Mouse (Mus musculus): ENCODE measurements around the gene Rnf26. TPM values are rescaled to one million over a fixed set of nuclear protein-coding genes. Genes with fewer than 3 reads are reported as not detected.

The Rnf26 gene
- polyA plus RNA-seq (2014; fragmentation: Illumina TruSeq; extraction: RNeasy Lipid Tissue Mini Kit (QIAGEN cat#74804); ENCODE audit: low read depth, low replicate concordance), result 1.6 TPM

DNA sequence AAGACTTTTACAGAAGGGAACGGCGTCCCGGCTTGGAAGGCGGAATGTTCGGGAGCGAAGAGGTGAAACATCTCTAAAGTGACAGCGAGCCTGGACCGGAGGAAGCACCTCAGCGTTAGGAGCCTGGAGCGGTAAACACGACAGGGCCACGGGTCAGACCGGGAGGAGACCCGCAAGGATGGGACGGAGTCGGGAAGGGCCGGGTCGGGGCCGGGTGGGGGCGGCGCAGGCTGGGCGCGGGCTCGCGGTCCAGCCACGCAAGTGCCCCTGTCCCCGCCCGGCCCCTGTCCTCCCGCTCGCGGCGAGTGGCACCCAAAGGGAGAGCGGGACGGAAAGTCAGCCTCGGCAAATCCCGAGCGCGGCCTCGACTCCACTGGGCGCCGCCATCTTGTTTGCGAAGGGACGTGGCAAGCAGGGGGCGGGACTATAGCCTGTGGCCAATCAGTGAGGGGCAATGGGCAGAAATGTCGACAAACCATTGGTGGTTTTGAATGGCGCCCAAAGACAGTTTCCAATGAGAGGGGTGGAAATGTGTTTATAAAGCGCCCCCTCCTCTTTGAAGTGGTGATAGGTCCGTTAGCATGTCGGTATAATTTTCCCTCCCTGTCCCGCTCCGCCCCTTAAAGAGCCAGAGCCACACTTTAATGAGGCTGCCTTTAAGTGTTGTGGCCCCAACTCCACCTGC is at the start of gene Rnf26, which contains the start of gene Gm49380:
TSS of gene Rnf26 (minus strand) at position 413 of the 685 bp plus-strand sequence.
TSS of gene Gm49380 (minus strand) at position 396 of the 685 bp plus-strand sequence.

DNA sequence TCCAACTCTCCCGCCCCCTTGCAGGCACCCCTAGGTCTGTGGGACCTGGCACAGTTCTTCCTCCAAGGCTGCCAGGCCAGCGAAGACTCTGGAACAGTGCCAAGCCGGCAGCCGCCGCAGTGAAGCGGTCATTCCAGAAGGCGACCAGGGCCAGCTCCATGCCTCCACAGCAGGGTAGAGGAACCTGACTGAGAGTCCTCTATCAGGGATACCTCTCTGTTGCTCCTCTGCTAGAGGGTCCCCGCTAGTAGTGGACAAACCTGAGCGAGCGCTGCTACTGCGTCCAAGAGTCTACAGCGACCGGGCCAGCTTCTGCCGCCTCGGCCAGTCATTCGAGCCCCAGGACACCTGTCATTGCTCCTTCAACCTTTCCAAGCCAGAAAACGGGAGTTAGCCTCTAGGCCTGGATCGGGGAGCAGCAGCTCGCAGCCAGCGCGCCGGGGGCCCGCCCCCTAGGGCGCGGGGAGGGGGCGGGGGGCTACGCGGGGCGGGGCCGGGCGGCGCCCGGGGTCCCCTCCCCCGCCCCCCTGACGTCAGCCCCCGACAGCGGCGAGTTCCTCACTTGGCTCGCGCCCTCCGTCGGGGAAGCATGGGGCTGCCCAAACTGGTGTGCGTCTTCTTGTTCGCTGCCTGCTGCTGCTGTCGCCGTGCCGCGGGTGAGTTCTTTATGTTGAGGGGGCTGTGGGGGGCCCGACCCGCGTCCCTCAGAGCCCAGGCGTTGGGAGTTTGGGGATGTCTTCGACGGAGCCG is 21.0 kb upstream of the Rnf26 start, which contains the start of gene Mcam:
TSS of gene Mcam (plus strand) at position 369 of the 750 bp plus-strand sequence.

DNA sequence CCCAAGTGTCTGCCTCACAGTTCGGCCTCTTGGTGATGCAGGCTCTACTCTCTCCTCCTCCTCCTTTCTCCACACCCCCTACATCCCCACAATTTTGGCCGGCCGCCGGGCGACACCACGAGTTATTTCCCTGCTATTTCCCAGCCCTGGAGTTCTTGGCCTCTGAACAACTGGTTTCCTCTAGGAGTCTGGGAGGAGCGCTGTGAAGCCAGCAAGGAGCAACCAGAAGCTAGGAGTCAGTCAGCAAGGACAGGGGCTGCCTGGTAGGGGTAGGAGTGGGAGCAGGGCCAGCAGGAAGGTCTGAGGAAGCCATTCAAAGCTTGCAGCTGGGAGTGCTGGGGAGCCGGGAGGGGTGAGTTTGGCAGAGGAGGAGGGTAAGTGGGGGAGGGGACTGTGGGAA is 6.2 kb downstream of the Rnf26 start, which contains the start of gene C1qtnf5:
TSS of gene C1qtnf5 (plus strand) at position 136 of the 400 bp plus-strand sequence.

DNA sequence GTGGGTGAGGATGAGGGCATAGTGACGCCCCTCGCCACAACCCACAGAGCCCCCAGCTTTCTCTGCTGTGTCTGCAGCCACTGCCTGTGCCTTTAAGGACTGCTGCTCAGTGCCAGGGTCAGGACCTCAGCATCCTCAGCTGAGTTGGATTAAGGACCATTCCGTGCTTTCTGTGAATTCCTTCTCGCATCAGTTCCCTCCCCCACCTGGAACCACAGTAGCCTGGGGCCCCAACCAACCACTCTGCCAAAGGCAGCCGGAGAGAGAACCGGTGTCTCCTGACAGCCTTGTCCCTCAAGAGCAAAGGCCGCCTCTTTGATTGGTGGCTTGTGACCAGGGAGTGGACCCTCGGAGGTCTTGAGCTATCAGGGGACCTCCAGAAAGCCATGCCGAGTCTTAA is 11.8 kb downstream of the Rnf26 start, which contains the start of gene Mfrp:
TSS of gene Mfrp (plus strand) at position 240 of the 400 bp plus-strand sequence.

DNA sequence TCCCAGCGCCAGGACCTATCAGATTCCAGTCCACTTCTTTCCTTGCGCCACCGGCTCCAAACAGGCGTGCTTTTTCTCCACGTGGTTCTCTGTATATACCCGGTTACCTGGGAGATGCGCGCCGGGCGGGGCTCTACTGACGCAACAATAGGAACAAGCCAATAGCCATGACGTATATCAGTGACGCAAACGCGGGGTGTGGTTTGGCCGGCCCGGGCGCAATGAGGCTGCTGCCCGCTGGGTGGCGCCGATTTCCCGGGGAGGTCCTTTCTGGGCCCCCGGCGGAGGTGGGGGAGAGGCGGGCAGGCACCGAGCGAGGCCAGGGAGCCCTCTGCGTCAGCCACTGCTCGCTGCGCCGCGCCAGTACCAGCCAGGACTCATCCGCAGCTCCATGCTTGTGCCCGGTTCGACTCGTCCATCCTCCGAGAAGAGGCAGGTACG is 46.5 kb downstream of the Rnf26 start, which contains the start of gene Usp2:
TSS of gene Usp2 (plus strand) at position 237 of the 441 bp plus-strand sequence.

Other genes with a start within 250 kb of the Rnf26 start
- not detected for gene Thy1, start 70.1 kb downstream of the Rnf26 start, polyA plus RNA-seq (2014; fragmentation: Illumina TruSeq; extraction: RNeasy Lipid Tissue Mini Kit (QIAGEN cat#74804); ENCODE audit: low read depth, low replicate concordance)
- gene Usp2, start 46.5 kb downstream of the Rnf26 start, polyA plus RNA-seq (2014; fragmentation: Illumina TruSeq; extraction: RNeasy Lipid Tissue Mini Kit (QIAGEN cat#74804); ENCODE audit: low read depth, low replicate concordance), result 152 TPM
- gene Mfrp, start 11.8 kb downstream of the Rnf26 start, polyA plus RNA-seq (2014; fragmentation: Illumina TruSeq; extraction: RNeasy Lipid Tissue Mini Kit (QIAGEN cat#74804); ENCODE audit: low read depth, low replicate concordance), result 0.14 TPM
- gene C1qtnf5, start 6.3 kb downstream of the Rnf26 start, polyA plus RNA-seq (2014; fragmentation: Illumina TruSeq; extraction: RNeasy Lipid Tissue Mini Kit (QIAGEN cat#74804); ENCODE audit: low read depth, low replicate concordance), result not detected
- 0.66 TPM for gene Gm49380, start within 50 bp of the Rnf26 start, polyA plus RNA-seq (2014; fragmentation: Illumina TruSeq; extraction: RNeasy Lipid Tissue Mini Kit (QIAGEN cat#74804); ENCODE audit: low read depth, low replicate concordance)
- gene Mcam, start 21.0 kb upstream of the Rnf26 start, polyA plus RNA-seq (2014; fragmentation: Illumina TruSeq; extraction: RNeasy Lipid Tissue Mini Kit (QIAGEN cat#74804); ENCODE audit: low read depth, low replicate concordance), result 3.1 TPM
- gene Cbl, start 120.5 kb upstream of the Rnf26 start, polyA plus RNA-seq (2014; fragmentation: Illumina TruSeq; extraction: RNeasy Lipid Tissue Mini Kit (QIAGEN cat#74804); ENCODE audit: low read depth, low replicate concordance), result 55.7 TPM
- gene Ccdc153, start 127.2 kb upstream of the Rnf26 start, polyA plus RNA-seq (2014; fragmentation: Illumina TruSeq; extraction: RNeasy Lipid Tissue Mini Kit (QIAGEN cat#74804); ENCODE audit: low read depth, low replicate concordance), result 0.28 TPM
- not detected for gene Pdzd3, start 138.0 kb upstream of the Rnf26 start, polyA plus RNA-seq (2014; fragmentation: Illumina TruSeq; extraction: RNeasy Lipid Tissue Mini Kit (QIAGEN cat#74804); ENCODE audit: low read depth, low replicate concordance)
- not detected for gene Nlrx1, start 155.1 kb upstream of the Rnf26 start, polyA plus RNA-seq (2014; fragmentation: Illumina TruSeq; extraction: RNeasy Lipid Tissue Mini Kit (QIAGEN cat#74804); ENCODE audit: low read depth, low replicate concordance)
- gene Abcg4, start 175.1 kb upstream of the Rnf26 start, polyA plus RNA-seq (2014; fragmentation: Illumina TruSeq; extraction: RNeasy Lipid Tissue Mini Kit (QIAGEN cat#74804); ENCODE audit: low read depth, low replicate concordance), result not detected
- 8.5 TPM for gene Hinfp, start 192.2 kb upstream of the Rnf26 start, polyA plus RNA-seq (2014; fragmentation: Illumina TruSeq; extraction: RNeasy Lipid Tissue Mini Kit (QIAGEN cat#74804); ENCODE audit: low read depth, low replicate concordance)
- gene C2cd2l, start 206.8 kb upstream of the Rnf26 start, polyA plus RNA-seq (2014; fragmentation: Illumina TruSeq; extraction: RNeasy Lipid Tissue Mini Kit (QIAGEN cat#74804); ENCODE audit: low read depth, low replicate concordance), result 0.56 TPM
- gene Dpagt1, start 212.5 kb upstream of the Rnf26 start, polyA plus RNA-seq (2014; fragmentation: Illumina TruSeq; extraction: RNeasy Lipid Tissue Mini Kit (QIAGEN cat#74804); ENCODE audit: low read depth, low replicate concordance), result 1.9 TPM
- 7.2 TPM for gene H2afx, start 221.2 kb upstream of the Rnf26 start, polyA plus RNA-seq (2014; fragmentation: Illumina TruSeq; extraction: RNeasy Lipid Tissue Mini Kit (QIAGEN cat#74804); ENCODE audit: low read depth, low replicate concordance)
- 12.6 TPM for gene Hmbs, start 230.7 kb upstream of the Rnf26 start, polyA plus RNA-seq (2014; fragmentation: Illumina TruSeq; extraction: RNeasy Lipid Tissue Mini Kit (QIAGEN cat#74804); ENCODE audit: low read depth, low replicate concordance)
- gene Vps11, start 248.2 kb upstream of the Rnf26 start, polyA plus RNA-seq (2014; fragmentation: Illumina TruSeq; extraction: RNeasy Lipid Tissue Mini Kit (QIAGEN cat#74804); ENCODE audit: low read depth, low replicate concordance), result 7.6 TPM

Data from testis, adult 10 weeks (tissue).